Mouse (Mus musculus): ENCODE results near the gene Hist1h2ba. TPM values are rescaled to one million over a fixed set of nuclear protein-coding genes. Genes with fewer than 3 reads are reported as not detected.

Hist1h2ba gene
- polyA plus RNA-seq, 1 experiment from 2014 or later = not detected

GRCm38 (mm10) chr13:23914376-23915167 is 19.4 kb downstream of the Hist1h2ba start, which contains the start of gene Slc17a4:
TSS of gene Slc17a4 (minus strand) at chr13:23915009.
- Histone ChIP-seq H3K27ac (ENCODE audit: low read length) (no peak within 1 kb of the TSS), H3K4me3 (ENCODE audit: low read length) (no peak within 1 kb of the TSS), H3K4me1 (replicated peaks; ENCODE audit: control insufficient read depth, insufficient read depth, low read length) (no peaks in the 10 kb centered on the region), H3K27me3 (ENCODE audit: control insufficient read depth, insufficient read depth, low read depth, low read length) (no peaks in the 10 kb centered on the region), H3K4me2 (ENCODE audit: low read depth, low read length) (no peak within 1 kb of the TSS), H3K9ac (ENCODE audit: low read length) (no peak within 1 kb of the TSS), H3K9me3 (ENCODE audit: control insufficient read depth, low read length) (no peaks in the 10 kb centered on the region), H3K36me3 (ENCODE audit: control insufficient read depth, insufficient read depth, low read length) (no peaks in the 10 kb centered on the region)
- ATAC-seq (ENCODE audit: low read depth) = no peak
- 48% methylated on average over 9 of the region's 9 CpGs for WGBS

- Histone ChIP-seq H3K36me3 (ENCODE audit: control insufficient read depth, insufficient read depth, low read length) (no peaks in the 10 kb centered on the region), H3K27me3 (ENCODE audit: control insufficient read depth, insufficient read depth, low read depth, low read length) (no peaks in the 10 kb centered on the region), H3K4me3 (ENCODE audit: low read length) (no peak overlapping the region), H3K9ac (ENCODE audit: low read length) (no peak overlapping the region), H3K9me3 (ENCODE audit: control insufficient read depth, low read length) (no peaks in the 10 kb centered on the region), H3K4me2 (ENCODE audit: low read depth, low read length) (no peak overlapping the region), H3K4me1 (replicated peaks; ENCODE audit: control insufficient read depth, insufficient read depth, low read length) (no peaks in the 10 kb centered on the region), H3K27ac (ENCODE audit: low read length) (no peak overlapping the region)
- WGBS = 40% methylated on average over 6 of the region's 6 CpGs
- no peak for ATAC-seq (ENCODE audit: low read depth)
Measured at GRCm38 (mm10) chr13:23913791-23914306, 20.1 kb downstream of the Hist1h2ba start.

GRCm38 (mm10) chr13:23911335-23911734 is 22.6 kb downstream of the Hist1h2ba start:
- no peak overlapping the region for H3K4me2 ChIP-seq (ENCODE audit: low read depth, low read length)
- H3K9ac ChIP-seq (ENCODE audit: low read length) = no peak overlapping the region
- H3K27ac ChIP-seq (ENCODE audit: low read length) = no peak overlapping the region
- no peaks in the 10 kb centered on the region for H3K36me3 ChIP-seq (ENCODE audit: control insufficient read depth, insufficient read depth, low read length)
- 72% methylated on average over 5 of the region's 5 CpGs for WGBS
- H3K9me3 ChIP-seq (ENCODE audit: control insufficient read depth, low read length) = no peaks in the 10 kb centered on the region
- H3K4me3 ChIP-seq (ENCODE audit: low read length) = no peak overlapping the region
- no peak for ATAC-seq (ENCODE audit: low read depth)
- no peaks in the 10 kb centered on the region for H3K27me3 ChIP-seq (ENCODE audit: control insufficient read depth, insufficient read depth, low read depth, low read length)
- no peaks in the 10 kb centered on the region for H3K4me1 ChIP-seq (replicated peaks; ENCODE audit: control insufficient read depth, insufficient read depth, low read length)

- WGBS = 78% methylated on average over 5 of the region's 5 CpGs
- no peaks in the 10 kb centered on the region for H3K27me3 ChIP-seq (ENCODE audit: control insufficient read depth, insufficient read depth, low read depth, low read length)
- no peak for ATAC-seq (ENCODE audit: low read depth)
- no peaks in the 10 kb centered on the region for H3K4me1 ChIP-seq (replicated peaks; ENCODE audit: control insufficient read depth, insufficient read depth, low read length)
- no peak overlapping the region for H3K4me2 ChIP-seq (ENCODE audit: low read depth, low read length)
- H3K4me3 ChIP-seq (ENCODE audit: low read length) = no peak overlapping the region
- H3K36me3 ChIP-seq (ENCODE audit: control insufficient read depth, insufficient read depth, low read length) = no peaks in the 10 kb centered on the region
- no peak overlapping the region for H3K27ac ChIP-seq (ENCODE audit: low read length)
- H3K9me3 ChIP-seq (ENCODE audit: control insufficient read depth, low read length) = no peaks in the 10 kb centered on the region
- H3K9ac ChIP-seq (ENCODE audit: low read length) = no peak overlapping the region
Measured at GRCm38 (mm10) chr13:23910121-23910520, 23.8 kb downstream of the Hist1h2ba start.

- no peaks in the 10 kb centered on the region for H3K27me3 ChIP-seq (ENCODE audit: control insufficient read depth, insufficient read depth, low read depth, low read length)
- no peaks in the 10 kb centered on the region for H3K9me3 ChIP-seq (ENCODE audit: control insufficient read depth, low read length)
- 87% methylated on average over 5 of the region's 5 CpGs for WGBS
- ATAC-seq (ENCODE audit: low read depth) = no peak
- H3K9ac ChIP-seq (ENCODE audit: low read length) = no peak overlapping the region
- H3K4me1 ChIP-seq (replicated peaks; ENCODE audit: control insufficient read depth, insufficient read depth, low read length) = no peaks in the 10 kb centered on the region
- no peak overlapping the region for H3K4me2 ChIP-seq (ENCODE audit: low read depth, low read length)
- no peaks in the 10 kb centered on the region for H3K36me3 ChIP-seq (ENCODE audit: control insufficient read depth, insufficient read depth, low read length)
- H3K4me3 ChIP-seq (ENCODE audit: low read length) = no peak overlapping the region
- no peak overlapping the region for H3K27ac ChIP-seq (ENCODE audit: low read length)
Measured at GRCm38 (mm10) chr13:23906906-23907305, 27.1 kb downstream of the Hist1h2ba start.

- H3K4me3 ChIP-seq (ENCODE audit: low read length) = no peak overlapping the region
- no peak for ATAC-seq (ENCODE audit: low read depth)
- no peaks in the 10 kb centered on the region for H3K27me3 ChIP-seq (ENCODE audit: control insufficient read depth, insufficient read depth, low read depth, low read length)
- H3K27ac ChIP-seq (ENCODE audit: low read length) = no peak overlapping the region
- no peaks in the 10 kb centered on the region for H3K4me1 ChIP-seq (replicated peaks; ENCODE audit: control insufficient read depth, insufficient read depth, low read length)
- H3K4me2 ChIP-seq (ENCODE audit: low read depth, low read length) = no peak overlapping the region
- 23% methylated on average over 6 of the region's 6 CpGs for WGBS
- H3K9me3 ChIP-seq (ENCODE audit: control insufficient read depth, low read length) = no peaks in the 10 kb centered on the region
- H3K9ac ChIP-seq (ENCODE audit: low read length) = no peak overlapping the region
- H3K36me3 ChIP-seq (ENCODE audit: control insufficient read depth, insufficient read depth, low read length) = no peaks in the 10 kb centered on the region
Measured at GRCm38 (mm10) chr13:23898242-23898641, 35.7 kb downstream of the Hist1h2ba start.

GRCm38 (mm10) chr13:23893269-23893593 is 40.7 kb downstream of the Hist1h2ba start:
- no peaks in the 10 kb centered on the region for H3K4me1 ChIP-seq (replicated peaks; ENCODE audit: control insufficient read depth, insufficient read depth, low read length)
- no peak for ATAC-seq (ENCODE audit: low read depth)
- WGBS = 51% methylated on average over 4 of the region's 4 CpGs
- no peak overlapping the region for H3K4me3 ChIP-seq (ENCODE audit: low read length)
- H3K4me2 ChIP-seq (ENCODE audit: low read depth, low read length) = no peak overlapping the region
- no peak overlapping the region for H3K9ac ChIP-seq (ENCODE audit: low read length)
- H3K36me3 ChIP-seq (ENCODE audit: control insufficient read depth, insufficient read depth, low read length) = no peaks in the 10 kb centered on the region
- no peaks in the 10 kb centered on the region for H3K9me3 ChIP-seq (ENCODE audit: control insufficient read depth, low read length)
- H3K27me3 ChIP-seq (ENCODE audit: control insufficient read depth, insufficient read depth, low read depth, low read length) = no peaks in the 10 kb centered on the region
- H3K27ac ChIP-seq (ENCODE audit: low read length) = no peak overlapping the region

GRCm38 (mm10) chr13:23892592-23893268 is 41.2 kb downstream of the Hist1h2ba start:
- no peaks in the 10 kb centered on the region for H3K27me3 ChIP-seq (ENCODE audit: control insufficient read depth, insufficient read depth, low read depth, low read length)
- WGBS = 35% methylated on average over 9 of the region's 9 CpGs
- H3K36me3 ChIP-seq (ENCODE audit: control insufficient read depth, insufficient read depth, low read length) = no peaks in the 10 kb centered on the region
- H3K9me3 ChIP-seq (ENCODE audit: control insufficient read depth, low read length) = no peaks in the 10 kb centered on the region
- H3K4me2 ChIP-seq (ENCODE audit: low read depth, low read length) = no peak overlapping the region
- no peak overlapping the region for H3K27ac ChIP-seq (ENCODE audit: low read length)
- no peak for ATAC-seq (ENCODE audit: low read depth)
- no peak overlapping the region for H3K4me3 ChIP-seq (ENCODE audit: low read length)
- H3K4me1 ChIP-seq (replicated peaks; ENCODE audit: control insufficient read depth, insufficient read depth, low read length) = no peaks in the 10 kb centered on the region
- no peak overlapping the region for H3K9ac ChIP-seq (ENCODE audit: low read length)

GRCm38 (mm10) chr13:23889011-23889605 is 44.8 kb downstream of the Hist1h2ba start:
- H3K4me2 ChIP-seq (ENCODE audit: low read depth, low read length) = no peak overlapping the region
- no peaks in the 10 kb centered on the region for H3K9me3 ChIP-seq (ENCODE audit: control insufficient read depth, low read length)
- H3K27me3 ChIP-seq (ENCODE audit: control insufficient read depth, insufficient read depth, low read depth, low read length) = no peaks in the 10 kb centered on the region
- no peak overlapping the region for H3K9ac ChIP-seq (ENCODE audit: low read length)
- H3K27ac ChIP-seq (ENCODE audit: low read length) = no peak overlapping the region
- WGBS = 44% methylated on average over 6 of the region's 6 CpGs
- ATAC-seq (ENCODE audit: low read depth) = no peak; the same call in 1 of the 2 replicates
- no peaks in the 10 kb centered on the region for H3K4me1 ChIP-seq (replicated peaks; ENCODE audit: control insufficient read depth, insufficient read depth, low read length)
- H3K4me3 ChIP-seq (ENCODE audit: low read length) = no peak overlapping the region
- no peaks in the 10 kb centered on the region for H3K36me3 ChIP-seq (ENCODE audit: control insufficient read depth, insufficient read depth, low read length)
